Mouse (Mus musculus): ENCODE results near the gene Stip1. TPM values are rescaled to one million over a fixed set of nuclear protein-coding genes. Genes with fewer than 3 reads are reported as not detected.

Stip1 gene
- polyA plus RNA-seq, 1 experiment from 2014 or later = 207 TPM

Other genes with a start within 250 kb of the Stip1 start
- gene Rps6ka4, start 199.3 kb downstream of the Stip1 start, polyA plus RNA-seq (2014; fragmentation: Nextera tagmentation; extraction: Ambion mirVana) = 9.6 and 10.4 TPM in 2 replicates
- gene Ccdc88b, start 181.8 kb downstream of the Stip1 start, polyA plus RNA-seq (2014; fragmentation: Nextera tagmentation; extraction: Ambion mirVana) = 0.32 TPM in 2 replicates
- 104 and 106 TPM in 2 replicates for gene Trmt112, start 130.3 kb downstream of the Stip1 start, polyA plus RNA-seq (2014; fragmentation: Nextera tagmentation; extraction: Ambion mirVana)
- 240 and 272 TPM in 2 replicates for gene Prdx5, start 129.9 kb downstream of the Stip1 start, polyA plus RNA-seq (2014; fragmentation: Nextera tagmentation; extraction: Ambion mirVana)
- 6.9 and 8.4 TPM in 2 replicates for gene Esrra, start 118.2 kb downstream of the Stip1 start, polyA plus RNA-seq (2014; fragmentation: Nextera tagmentation; extraction: Ambion mirVana)
- 0.94 and 5.6 TPM in 2 replicates for gene Catsperz, start 114.6 kb downstream of the Stip1 start, polyA plus RNA-seq (2014; fragmentation: Nextera tagmentation; extraction: Ambion mirVana)
- 9.4 and 9.9 TPM in 2 replicates for gene Kcnk4, start 105.5 kb downstream of the Stip1 start, polyA plus RNA-seq (2014; fragmentation: Nextera tagmentation; extraction: Ambion mirVana)
- gene Bad, start 98.1 kb downstream of the Stip1 start, polyA plus RNA-seq (2014; fragmentation: Nextera tagmentation; extraction: Ambion mirVana) = 87.4 and 87.8 TPM in 2 replicates
- gene Gpr137, start 97.5 kb downstream of the Stip1 start, polyA plus RNA-seq (2014; fragmentation: Nextera tagmentation; extraction: Ambion mirVana) = 57.3 and 59.6 TPM in 2 replicates
- 140 and 162 TPM in 2 replicates for gene Ppp1r14b, start 65.0 kb downstream of the Stip1 start, polyA plus RNA-seq (2014; fragmentation: Nextera tagmentation; extraction: Ambion mirVana)
- 7.6 and 17.6 TPM in 2 replicates for gene Plcb3, start 63.5 kb downstream of the Stip1 start, polyA plus RNA-seq (2014; fragmentation: Nextera tagmentation; extraction: Ambion mirVana)
- 93.0 and 119 TPM in 2 replicates for gene Fkbp2, start 59.5 kb downstream of the Stip1 start, polyA plus RNA-seq (2014; fragmentation: Nextera tagmentation; extraction: Ambion mirVana)
- 52.0 and 60.9 TPM in 2 replicates for gene Vegfb, start 52.3 kb downstream of the Stip1 start, polyA plus RNA-seq (2014; fragmentation: Nextera tagmentation; extraction: Ambion mirVana)
- 23.7 and 28.5 TPM in 2 replicates for gene Dnajc4, start 47.4 kb downstream of the Stip1 start, polyA plus RNA-seq (2014; fragmentation: Nextera tagmentation; extraction: Ambion mirVana)
- gene Nudt22, start 43.9 kb downstream of the Stip1 start, polyA plus RNA-seq (2014; fragmentation: Nextera tagmentation; extraction: Ambion mirVana) = 22.0 and 22.6 TPM in 2 replicates
- 22.2 and 29.8 TPM in 2 replicates for gene Trpt1, start 43.8 kb downstream of the Stip1 start, polyA plus RNA-seq (2014; fragmentation: Nextera tagmentation; extraction: Ambion mirVana)
- 1.9 and 4.9 TPM in 2 replicates for gene Fermt3, start 20.5 kb downstream of the Stip1 start, polyA plus RNA-seq (2014; fragmentation: Nextera tagmentation; extraction: Ambion mirVana)
- gene Macrod1, start 16.8 kb upstream of the Stip1 start, polyA plus RNA-seq (2014; fragmentation: Nextera tagmentation; extraction: Ambion mirVana) = 4.7 and 5.6 TPM in 2 replicates
- 11.0 and 13.3 TPM in 2 replicates for gene Flrt1, start 65.8 kb upstream of the Stip1 start, polyA plus RNA-seq (2014; fragmentation: Nextera tagmentation; extraction: Ambion mirVana)
- 240 and 255 TPM in 2 replicates for gene Otub1, start 166.3 kb upstream of the Stip1 start, polyA plus RNA-seq (2014; fragmentation: Nextera tagmentation; extraction: Ambion mirVana)
- 1,130 and 1,330 TPM in 2 replicates for gene Cox8a, start 177.6 kb upstream of the Stip1 start, polyA plus RNA-seq (2014; fragmentation: Nextera tagmentation; extraction: Ambion mirVana)
- gene Naa40, start 201.2 kb upstream of the Stip1 start, polyA plus RNA-seq (2014; fragmentation: Nextera tagmentation; extraction: Ambion mirVana) = 68.7 and 71.3 TPM in 2 replicates
- gene Rcor2, start 227.4 kb upstream of the Stip1 start, polyA plus RNA-seq (2014; fragmentation: Nextera tagmentation; extraction: Ambion mirVana) = 8.4 and 10.8 TPM in 2 replicates

Measured in neural tube, embryonic 14.5 days (tissue).